Mouse (Mus musculus) ES-CJ7 (cell line): Measurements from ENCODE around the gene Dap.

Experiments
- DNase-seq: peaks from one replicate; pipeline ENCODE4 v3.0.0; 2011; ENCODE audit warnings: low read depth, low spot score

Gene Dap

DNA sequence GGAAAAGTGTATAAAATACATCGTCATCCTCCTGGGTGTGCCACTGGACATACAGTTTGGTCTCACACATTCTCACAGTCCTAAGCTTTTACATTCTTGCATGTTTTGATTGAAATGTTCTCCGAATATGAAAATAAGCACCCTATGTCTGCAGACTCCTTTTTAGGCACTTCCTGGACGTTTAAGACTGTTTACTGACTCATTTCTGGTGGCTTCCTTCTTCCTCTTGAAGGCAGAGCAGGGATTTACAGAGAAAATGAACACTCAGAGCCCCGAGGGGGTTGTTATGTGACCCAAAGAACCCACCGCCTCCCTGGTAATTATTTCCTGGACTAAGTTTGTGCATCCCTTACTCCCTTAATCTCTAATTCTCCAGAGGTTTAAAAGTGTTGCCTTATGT is 13.8 kb downstream of the Dap start:
- DNase-seq = no peak

GRCm38 (mm10) chr15:31238611-31239010 is 14.5 kb downstream of the Dap start:
- DNase-seq = no peak

DNA sequence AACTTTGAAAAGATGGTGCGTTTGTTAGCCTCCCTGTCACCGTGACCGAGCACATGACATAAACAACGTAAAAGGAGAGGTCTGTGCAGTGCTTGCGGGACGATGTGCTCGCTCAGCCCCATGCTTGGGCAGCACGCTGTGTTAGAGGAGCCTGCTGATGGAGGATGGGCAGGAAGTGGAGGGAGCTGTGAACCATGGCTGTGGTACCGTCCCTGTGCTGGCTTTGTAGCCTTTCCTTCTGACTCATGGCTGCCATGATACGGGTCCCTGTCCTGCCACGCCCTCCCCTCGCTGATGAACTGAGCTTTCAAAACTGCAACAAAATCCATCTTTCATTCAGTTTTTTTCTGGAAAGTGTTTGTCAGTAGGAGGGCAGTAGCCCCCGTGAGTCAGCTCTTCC is 15.6 kb downstream of the Dap start:
- DNase-seq = no peak

DNA sequence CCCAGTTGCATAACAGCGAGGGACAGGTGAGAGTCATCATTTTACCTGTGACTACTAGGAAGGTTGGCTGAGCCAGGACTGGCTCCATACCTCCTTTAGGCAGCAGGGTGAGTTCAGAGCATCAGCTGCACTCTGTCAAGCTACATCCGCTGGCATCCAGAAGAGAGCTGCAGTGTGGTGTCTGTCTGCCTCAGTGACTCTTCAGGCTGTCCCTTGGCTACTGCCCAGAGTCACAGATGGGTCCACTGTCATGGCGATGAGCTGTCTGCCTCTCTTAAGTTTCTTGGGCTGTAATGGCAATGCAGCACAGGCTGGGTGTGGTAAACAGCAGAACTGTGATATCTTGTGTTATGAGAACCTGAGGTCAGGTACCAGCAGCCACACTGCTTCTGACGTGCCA is 16.1 kb downstream of the Dap start:
- DNase-seq = no peak

- DNase-seq = no peak
Observed at GRCm38 (mm10) chr15:31243260-31243659, 19.1 kb downstream of the Dap start.

GRCm38 (mm10) chr15:31244696-31245445 is 20.8 kb downstream of the Dap start:
- no peak for DNase-seq

GRCm38 (mm10) chr15:31245934-31246333 is 21.8 kb downstream of the Dap start:
- peak; percentile 22 for DNase-seq

DNA sequence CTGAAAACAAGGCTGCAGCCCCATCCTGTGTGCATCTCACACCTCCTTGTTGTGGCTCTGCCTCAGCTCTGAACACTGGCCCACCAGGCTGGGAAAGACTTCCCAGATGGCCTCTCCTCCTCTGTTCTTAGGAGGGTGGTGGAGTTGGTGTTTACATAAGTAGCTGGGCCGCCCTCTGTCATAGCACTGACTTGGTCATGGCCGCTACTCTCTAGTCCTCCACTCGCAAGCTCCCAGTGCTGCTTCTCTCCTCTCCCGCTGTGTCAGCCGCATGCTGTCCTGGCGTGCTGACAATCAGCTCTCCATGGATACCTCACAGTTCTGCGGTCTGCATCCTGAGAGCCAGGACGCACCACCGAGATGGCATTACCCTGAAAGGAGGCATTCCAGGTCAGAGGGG is 22.9 kb downstream of the Dap start:
- DNase-seq = no peak

- no peak for DNase-seq
Observed at GRCm38 (mm10) chr15:31248882-31249281, 24.8 kb downstream of the Dap start.

- DNase-seq = no peak
Observed at GRCm38 (mm10) chr15:31250027-31250426, 25.9 kb downstream of the Dap start.

GRCm38 (mm10) chr15:31250676-31251075 is 26.6 kb downstream of the Dap start:
- DNase-seq = no peak

GRCm38 (mm10) chr15:31251189-31251588 is 27.1 kb downstream of the Dap start:
- DNase-seq = no peak

- DNase-seq = no peak
Observed at GRCm38 (mm10) chr15:31252590-31253311, 28.6 kb downstream of the Dap start.

DNA sequence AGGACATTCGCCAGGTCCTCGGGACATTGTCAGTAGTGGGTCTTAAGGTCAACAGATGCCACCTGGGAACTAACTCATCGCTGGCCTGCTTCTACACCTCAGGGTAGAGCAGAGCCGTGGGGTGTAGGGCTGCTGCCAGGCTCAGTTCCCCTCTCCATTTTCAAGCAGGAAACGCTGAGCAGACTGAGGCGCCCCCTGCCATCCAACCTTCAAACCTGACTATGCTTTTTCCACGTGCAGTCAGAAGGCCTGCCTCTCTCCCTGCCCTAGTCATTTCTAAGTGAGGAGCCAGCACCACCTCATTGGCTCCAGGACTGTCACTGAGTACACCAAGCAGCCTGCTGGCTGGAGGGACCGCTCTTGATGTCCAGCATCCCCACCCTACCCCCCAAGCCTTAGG is 29.3 kb downstream of the Dap start:
- DNase-seq = no peak

GRCm38 (mm10) chr15:31253963-31254362 is 29.8 kb downstream of the Dap start:
- no peak for DNase-seq

GRCm38 (mm10) chr15:31254939-31255535 is 30.9 kb downstream of the Dap start:
- DNase-seq = no peak

- DNase-seq = no peak
Observed at GRCm38 (mm10) chr15:31255762-31256161, 31.6 kb downstream of the Dap start.

- DNase-seq = no peak
Observed at GRCm38 (mm10) chr15:31257329-31257728, 33.2 kb downstream of the Dap start.

DNA sequence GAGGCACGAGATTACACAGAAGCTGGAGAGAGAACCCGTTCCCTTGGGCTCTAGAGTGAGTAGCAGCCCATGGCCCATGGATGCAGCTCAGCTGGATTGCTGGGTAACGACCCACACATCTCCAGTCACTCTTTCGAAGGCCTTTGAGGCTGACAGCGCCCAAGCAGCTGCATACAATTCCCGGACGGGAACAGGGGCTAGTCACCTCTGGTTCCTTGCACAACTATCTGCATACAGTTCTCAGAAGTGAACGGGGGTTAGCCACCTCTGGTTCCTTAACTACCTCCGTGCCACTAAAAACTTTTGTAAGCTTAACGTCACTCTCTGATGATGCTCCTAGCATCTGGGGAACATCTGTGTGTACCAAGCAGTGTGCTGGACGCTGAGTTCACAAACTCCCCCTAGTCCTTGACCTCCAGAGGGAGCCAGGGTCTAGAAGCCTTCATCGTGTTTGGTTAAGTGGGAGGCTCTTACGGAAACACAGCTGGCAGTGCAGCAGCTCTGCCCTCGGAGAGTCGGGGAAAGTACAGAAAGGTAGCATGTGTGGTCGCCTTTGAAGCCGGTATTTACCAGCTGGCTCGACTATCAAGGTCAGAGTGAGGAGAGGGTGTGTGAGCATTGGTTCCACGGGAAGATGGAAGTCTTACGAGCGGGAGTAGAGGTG is 34.0 kb downstream of the Dap start:
- DNase-seq = peak; percentile 28

- DNase-seq = peak; percentile 36
Observed at GRCm38 (mm10) chr15:31258693-31259439, 34.8 kb downstream of the Dap start.

- no peak for DNase-seq
Observed at GRCm38 (mm10) chr15:31261094-31261493, 37.0 kb downstream of the Dap start.

DNA sequence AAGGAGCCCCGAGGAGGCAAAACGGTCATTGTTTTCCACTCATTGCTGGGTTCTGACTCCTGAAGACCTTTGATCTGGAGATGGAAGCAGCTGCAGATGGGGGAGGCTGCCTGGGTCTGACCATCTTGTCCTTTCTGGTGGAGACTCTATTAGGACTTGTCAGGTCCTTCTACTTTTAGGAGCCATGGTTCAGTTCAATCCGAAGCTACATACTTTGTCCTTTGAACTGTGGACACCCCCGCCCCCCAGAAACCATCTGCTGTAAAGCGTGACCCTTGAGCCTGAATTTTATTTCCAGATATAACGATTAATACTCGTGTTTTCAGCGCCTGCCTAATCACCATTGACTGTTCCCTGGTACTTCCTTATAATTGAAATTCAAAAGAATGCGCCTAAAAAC is 38.2 kb downstream of the Dap start:
- DNase-seq = no peak
